Mouse (Mus musculus) forebrain, embryonic 16.5 days (tissue): ENCODE data around the gene Krtap3-1. TPM values are rescaled to one million over a fixed set of nuclear protein-coding genes. Genes with fewer than 3 reads are reported as not detected.
"Not testable (repeated sequence)": the region's sequence is repeated elsewhere in the genome, so short reads cannot be mapped to it uniquely, and the experiment has no call there.

Experiments used
- ATAC-seq: fragments of 200-750 bp; cut with Nextera tagmentation; 2 replicates; pipeline ENCODE4 v1.8.0; 2017; ENCODE audit warnings: mild to moderate bottlenecking, moderate library complexity
- H3K27ac ChIP-seq: fragments of 300-500 bp; sonication (generic); 2 replicates; pipeline ENCODE4 v1.5.1; 2014; ENCODE audit warnings: low read length, control low read depth
- H3K27me3 ChIP-seq: fragments of 300-500 bp; sonication (generic); replicated peaks from 2 replicates; pipeline ENCODE4 v1.6.1; 2014; ENCODE audit warnings: low read length; ENCODE audit not compliant: control insufficient read depth, insufficient read depth
- H3K36me3 ChIP-seq: fragments of 300-500 bp; sonication (generic); 2 replicates; pipeline ENCODE4 v1.6.1; 2014; ENCODE audit not compliant: control insufficient read depth, insufficient read depth
- H3K4me1 ChIP-seq: fragments of 300-500 bp; sonication (generic); replicated peaks from 2 replicates; pipeline ENCODE4 v1.6.1; 2014; ENCODE audit warnings: low read length; ENCODE audit not compliant: control insufficient read depth, insufficient read depth
- H3K4me2 ChIP-seq: fragments of 300-500 bp; sonication (generic); 2 replicates; pipeline ENCODE4 v1.6.1; 2014; ENCODE audit warnings: mild to moderate bottlenecking, low read length, control low read depth
- H3K4me3 ChIP-seq: fragments of 300-500 bp; sonication (generic); replicated peaks from 2 replicates; pipeline ENCODE4 v1.5.1; 2014; ENCODE audit warnings: mild to moderate bottlenecking, low read length, control low read depth
- H3K9ac ChIP-seq: fragments of 300-500 bp; sonication (generic); replicated peaks from 2 replicates; pipeline ENCODE4 v1.6.1; 2014; ENCODE audit warnings: low read depth, low read length, control low read depth
- H3K9me3 ChIP-seq: fragments of 300-500 bp; sonication (generic); 2 replicates; pipeline ENCODE4 v1.6.1; 2016; ENCODE audit warnings: low read length; ENCODE audit not compliant: control insufficient read depth
- WGBS: fragments of 180-500 bp; shearing (Covaris S2); extraction: QIAGEN DNeasy Blood & Tissue Kit; methylation state at CpG from one replicate; pipeline ENCODE4 v1.1.7; 2014; 5-methylcytosine and 5-hydroxymethylcytosine counted together
- polyA plus RNA-seq: library from polyadenylated mRNA; unstranded; fragments of >200 nt; fragmentation: Nextera tagmentation; extraction: Ambion mirVana; gene quantifications from 2 replicates; pipeline ENCODE4 v1.2.1, GENCODE M21; 2015

Krtap3-1 gene
- polyA plus RNA-seq, result not detected in 2 replicates

GRCm38 (mm10) chr11:99566530-99566929 is at the start of gene Krtap3-1:
TSS of gene Krtap3-1 (minus strand) at chr11:99566630.
- Histone ChIP-seq H3K36me3 (no peaks in the 10 kb centered on the region), H3K27me3 (no peaks in the 10 kb centered on the region), H3K27ac (no peak within 1 kb of the TSS), H3K9me3 (no peaks in the 10 kb centered on the region), H3K9ac (no peak within 1 kb of the TSS), H3K4me1 (no peaks in the 10 kb centered on the region), H3K4me2 (no peak within 1 kb of the TSS), H3K4me3 (no peak within 1 kb of the TSS)
- ATAC-seq, result no peak
- WGBS, result 92% methylated on average over 7 of the region's 7 CpGs

GRCm38 (mm10) chr11:99614796-99615363 is 48.5 kb upstream of the Krtap3-1 start, which contains the start of gene Krtap2-4:
TSS of gene Krtap2-4 (minus strand) at chr11:99614846.
- Histone ChIP-seq H3K4me2 (no peak within 1 kb of the TSS), H3K36me3 (no peaks in the 10 kb centered on the region), H3K27me3 (no peaks in the 10 kb centered on the region), H3K27ac (no peak within 1 kb of the TSS), H3K9me3 (no peaks in the 10 kb centered on the region), H3K9ac (no peak within 1 kb of the TSS), H3K4me1 (no peaks in the 10 kb centered on the region), H3K4me3 (no peak within 1 kb of the TSS)
- 76% methylated on average over 3 of the region's 3 CpGs for WGBS
- no peak for ATAC-seq

GRCm38 (mm10) chr11:99610089-99610488 is 43.7 kb upstream of the Krtap3-1 start, which contains the start of gene Gm11937:
TSS of gene Gm11937 (minus strand) at chr11:99610189.
- 60% methylated on average over 1 of the region's 2 CpGs for WGBS
- H3K4me3 ChIP-seq, H3K9ac ChIP-seq, H3K4me1 ChIP-seq, H3K27ac ChIP-seq, ATAC-seq, H3K4me2 ChIP-seq, H3K36me3 ChIP-seq, H3K27me3 ChIP-seq, H3K9me3 ChIP-seq: not testable (repeated sequence)

- WGBS, result 48% methylated on average over 1 of the region's 1 CpGs
- Histone ChIP-seq H3K27ac (no peak overlapping the region), H3K27me3 (no peaks in the 10 kb centered on the region)
These were observed 42.7 kb upstream of the Krtap3-1 start for GRCm38 (mm10) chr11:99609126-99609525.

GRCm38 (mm10) chr11:99603208-99603607 is 36.8 kb upstream of the Krtap3-1 start, which contains the start of gene Gm11938:
TSS of gene Gm11938 (minus strand) at chr11:99603308.
- H3K4me2 ChIP-seq, H3K9ac ChIP-seq, H3K4me1 ChIP-seq, ATAC-seq, H3K27me3 ChIP-seq, H3K4me3 ChIP-seq, H3K36me3 ChIP-seq, H3K9me3 ChIP-seq, H3K27ac ChIP-seq: not testable (repeated sequence)
- 76% methylated on average over 1 of the region's 1 CpGs for WGBS

More at GRCm38 (mm10) chr11:99609126-99609525, 42.7 kb upstream of the Krtap3-1 start:
- H3K36me3 ChIP-seq, result no peaks in the 10 kb centered on the region
- no peaks in the 10 kb centered on the region for H3K4me1 ChIP-seq
- no peak overlapping the region for H3K4me2 ChIP-seq
- H3K4me3 ChIP-seq, result no peak overlapping the region
- no peak for ATAC-seq
- H3K9ac ChIP-seq, result no peak overlapping the region
- no peaks in the 10 kb centered on the region for H3K9me3 ChIP-seq

GRCm38 (mm10) chr11:99597742-99598141 is 31.3 kb upstream of the Krtap3-1 start, which contains the start of gene Krtap9-3:
TSS of gene Krtap9-3 (minus strand) at chr11:99598105.
- not testable (repeated sequence) for H3K9ac ChIP-seq, H3K4me1 ChIP-seq, H3K27ac ChIP-seq, H3K36me3 ChIP-seq, H3K9me3 ChIP-seq, H3K4me3 ChIP-seq, ATAC-seq, H3K4me2 ChIP-seq, H3K27me3 ChIP-seq
- 79% methylated on average over 6 of the region's 6 CpGs for WGBS

- ATAC-seq, result no peak
- WGBS, result 87% methylated on average over 6 of the region's 6 CpGs
- Histone ChIP-seq H3K27me3 (no peaks in the 10 kb centered on the region), H3K4me1 (no peaks in the 10 kb centered on the region), H3K4me2 (no peak within 1 kb of the TSS), H3K9me3 (no peaks in the 10 kb centered on the region), H3K27ac (no peak within 1 kb of the TSS), H3K36me3 (no peaks in the 10 kb centered on the region), H3K9ac (no peak within 1 kb of the TSS), H3K4me3 (no peak within 1 kb of the TSS)
These were observed 24.6 kb upstream of the Krtap3-1 start, which contains the start of gene Krtap1-3 for GRCm38 (mm10) chr11:99590981-99591380. TSS of gene Krtap1-3 (minus strand) at chr11:99591339.

GRCm38 (mm10) chr11:99585096-99585495 is 18.7 kb upstream of the Krtap3-1 start:
- Histone ChIP-seq H3K4me1 (no peaks in the 10 kb centered on the region), H3K27me3 (no peaks in the 10 kb centered on the region), H3K27ac (no peak overlapping the region), H3K36me3 (no peaks in the 10 kb centered on the region), H3K9me3 (no peaks in the 10 kb centered on the region), H3K9ac (no peak overlapping the region), H3K4me3 (no peak overlapping the region), H3K4me2 (no peak overlapping the region)
- ATAC-seq, result no peak
- 76% methylated on average over 7 of the region's 7 CpGs for WGBS

GRCm38 (mm10) chr11:99583245-99583704 is 16.8 kb upstream of the Krtap3-1 start, which contains the start of gene Krtap1-4:
TSS of gene Krtap1-4 (minus strand) at chr11:99583654.
- H3K9ac ChIP-seq, result no peak within 1 kb of the TSS
- ATAC-seq, result no peak
- no peak within 1 kb of the TSS for H3K4me2 ChIP-seq
- 73% methylated on average over 5 of the region's 5 CpGs for WGBS
- H3K9me3 ChIP-seq, result no peaks in the 10 kb centered on the region
- H3K27me3 ChIP-seq, result no peaks in the 10 kb centered on the region
- no peaks in the 10 kb centered on the region for H3K4me1 ChIP-seq
- H3K27ac ChIP-seq, result no peak within 1 kb of the TSS
- H3K36me3 ChIP-seq, result no peaks in the 10 kb centered on the region
- no peak within 1 kb of the TSS for H3K4me3 ChIP-seq
